Mouse (Mus musculus) small intestine, adult 2 months (tissue): Measurements from ENCODE around the gene Igsf21.

ENCODE experiments used
- CTCF ChIP-seq: fragments of 200-500 bp; IDR thresholded peaks from 2 replicates; pipeline ENCODE4 v1.5.1; 2012; ENCODE audit warnings: low read depth, mild to moderate bottlenecking, control low read depth, inconsistent platforms, low read length, moderate library complexity, mixed read lengths; ENCODE audit not compliant: insufficient replicate concordance, insufficient read length; ENCODE audit errors: extremely low read depth
- POLR2A ChIP-seq: fragments of 200-500 bp; IDR thresholded peaks from 2 replicates; pipeline ENCODE4 v1.6.1; 2012; ENCODE audit warnings: low read depth, mild to moderate bottlenecking, control low read depth, inconsistent platforms, low read length, moderate library complexity

DNA sequence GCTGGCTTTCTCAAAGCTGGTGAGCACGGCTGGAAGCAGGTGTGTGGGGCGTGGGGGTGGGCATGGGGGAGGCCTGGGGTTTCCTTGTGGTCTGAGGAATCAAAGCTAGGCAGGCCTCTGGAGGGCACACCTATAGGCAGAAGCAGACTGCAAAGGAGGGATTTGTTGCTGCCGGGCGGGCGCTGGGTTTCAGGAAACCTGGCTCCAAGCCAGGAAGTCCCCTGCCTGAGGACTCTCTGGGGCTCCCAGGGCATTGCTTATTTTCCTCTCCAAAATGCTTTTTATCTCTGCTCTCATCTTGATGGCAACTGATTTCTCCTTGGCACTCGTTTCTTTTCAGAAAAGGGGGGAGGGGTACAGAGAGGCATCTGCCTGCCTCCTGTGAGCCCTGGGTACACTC lies 141.8 kb downstream of the Igsf21 start:
- TF ChIP-seq POLR2A (no peak), CTCF (no peak)
